Mouse (Mus musculus) heart, embryonic 14.5 days (tissue): ENCODE data around the gene Arhgap22. TPM values are rescaled to one million over a fixed set of nuclear protein-coding genes. Genes with fewer than 3 reads are reported as not detected.

Source experiments
- ATAC-seq: fragments of 200-750 bp; cut with Nextera tagmentation; 2 replicates; pipeline ENCODE4 v1.8.0; 2017; ENCODE audit warnings: low read depth, moderate TSS enrichment; ENCODE audit not compliant: insufficient number of reproducible peaks, insufficient read depth, low FRiP score
- H3K27ac ChIP-seq, 2 experiments: fragments of 200-500 bp in 1 of 2; fragments of 300-500 bp in 1 of 2; sonication (generic) in 1 of 2; replicated peaks in 1 of 2; 2 replicates each; pipeline ENCODE4 v1.5.1; 2012 to 2014; ENCODE audit warnings: low read depth in 2 of 2, low read length in 2 of 2, control low read depth in 1 of 2, mild to moderate bottlenecking in 1 of 2, mixed read lengths in 1 of 2; ENCODE audit not compliant: control insufficient read depth in 1 of 2, insufficient read depth in 1 of 2
- H3K27me3 ChIP-seq: fragments of 300-500 bp; sonication (generic); 2 replicates; pipeline ENCODE4 v1.6.1; 2014; ENCODE audit warnings: mild to moderate bottlenecking, low read length, control low read depth; ENCODE audit not compliant: control insufficient read depth, insufficient read depth
- H3K36me3 ChIP-seq: fragments of 300-500 bp; sonication (generic); 2 replicates; pipeline ENCODE4 v1.6.1; 2014; ENCODE audit warnings: mild to moderate bottlenecking, control low read depth, low read length, mixed read lengths; ENCODE audit not compliant: control insufficient read depth, insufficient read depth
- H3K4me1 ChIP-seq, 2 experiments: fragments of 200-500 bp in 1 of 2; fragments of 300-500 bp in 1 of 2; sonication (generic) in 1 of 2; 2 replicates each; pipeline ENCODE4 v1.6.1; 2012 to 2014; ENCODE audit warnings: low read length in 2 of 2, control low read depth in 1 of 2, mixed read lengths in 1 of 2; ENCODE audit not compliant: control insufficient read depth in 2 of 2, insufficient read depth in 2 of 2
- H3K4me2 ChIP-seq: fragments of 300-500 bp; sonication (generic); 2 replicates; pipeline ENCODE4 v1.6.1; 2014; ENCODE audit warnings: mild to moderate bottlenecking, low read length
- H3K4me3 ChIP-seq, 2 experiments: fragments of 200-500 bp in 1 of 2; fragments of 300-500 bp in 1 of 2; sonication (generic) in 1 of 2; 2 replicates each; pipeline ENCODE4 v1.5.1; 2012 to 2014; ENCODE audit warnings: low read length in 2 of 2, mild to moderate bottlenecking in 2 of 2, control low read depth in 1 of 2, low read depth in 1 of 2, moderate library complexity in 1 of 2; ENCODE audit not compliant: control insufficient read depth in 1 of 2, insufficient read depth in 1 of 2
- H3K9ac ChIP-seq: fragments of 300-500 bp; sonication (generic); 2 replicates; pipeline ENCODE4 v1.6.1; 2014; ENCODE audit warnings: mild to moderate bottlenecking, low read length
- H3K9me3 ChIP-seq: fragments of 300-500 bp; sonication (generic); 2 replicates; pipeline ENCODE4 v1.6.1; 2016; ENCODE audit warnings: low read length, control low read depth; ENCODE audit not compliant: control insufficient read depth
- WGBS: fragments of 180-500 bp; shearing (Covaris S2); extraction: QIAGEN DNeasy Blood & Tissue Kit; methylation state at CpG from one replicate; pipeline ENCODE4 v1.1.7; 2014; 5-methylcytosine and 5-hydroxymethylcytosine counted together
- polyA plus RNA-seq: library from polyadenylated mRNA; unstranded; fragments of >200 nt; fragmentation: Nextera tagmentation; extraction: Ambion mirVana; gene quantifications from 2 replicates; pipeline ENCODE4 v1.2.1, GENCODE M21; 2014

The Arhgap22 gene
- polyA plus RNA-seq, 1 experiment from 2014 or later, result 2.6 TPM

DNA sequence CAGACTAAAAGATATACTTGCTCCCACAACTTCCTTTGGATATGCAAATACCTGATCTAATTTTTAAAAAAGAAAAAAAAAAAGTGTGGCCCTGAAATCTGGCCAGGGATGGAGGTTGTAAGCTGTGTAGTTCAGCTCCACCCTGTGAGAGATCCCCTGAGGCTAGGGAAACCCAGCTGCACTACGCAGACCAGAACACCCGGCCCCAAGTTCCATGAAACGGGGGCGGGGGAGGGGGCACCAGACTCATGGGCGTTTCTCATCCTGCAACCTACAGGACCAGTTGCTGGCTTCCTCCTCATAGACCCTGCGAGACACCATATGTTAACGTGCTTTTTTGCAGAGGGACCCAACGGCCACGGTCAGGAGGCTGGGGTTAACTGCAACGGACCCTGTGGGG lies 24.6 kb upstream of the Arhgap22 start:
- H3K4me1 ChIP-seq, result no peaks in the 10 kb centered on the region

DNA sequence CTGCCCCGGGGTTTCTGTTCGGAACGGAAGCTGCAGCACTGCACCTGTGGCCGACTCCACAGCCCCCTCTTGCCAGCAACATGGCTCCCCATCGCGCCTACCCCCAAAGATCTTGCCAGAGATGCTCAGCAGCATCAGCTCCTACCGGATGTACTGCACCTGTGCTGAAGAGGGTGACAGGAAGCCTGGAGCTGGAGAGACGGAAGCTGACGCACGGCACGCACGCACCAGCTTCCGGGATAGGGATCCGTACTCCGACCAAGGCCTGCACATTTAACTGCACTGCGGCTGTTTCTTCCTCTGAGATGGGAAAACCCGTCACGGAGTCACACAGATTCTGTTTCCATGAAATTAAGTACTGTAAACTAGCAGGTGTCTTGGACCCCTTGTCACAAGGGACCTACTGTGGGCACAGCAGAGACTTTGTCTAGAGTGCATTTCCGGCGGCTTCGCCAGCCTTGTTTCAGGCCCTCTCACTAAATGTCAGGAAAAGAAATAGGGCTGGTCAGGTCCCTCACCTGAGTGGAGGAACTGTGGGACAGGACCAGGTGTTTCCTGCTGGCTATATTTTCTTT lies 23.9 kb upstream of the Arhgap22 start:
- no peaks in the 10 kb centered on the region for H3K27me3 ChIP-seq
- no peak overlapping the region for H3K9ac ChIP-seq
- no peak for ATAC-seq
- WGBS, result 91% methylated on average over 21 of the region's 21 CpGs
- no peak overlapping the region for H3K27ac ChIP-seq
- H3K9me3 ChIP-seq, result peaks cover 4% of the 10 kb centered on the region; the same call in 1 of the 2 replicates
- H3K4me1 ChIP-seq, result no peaks in the 10 kb centered on the region
- no peaks in the 10 kb centered on the region for H3K36me3 ChIP-seq
- no peak overlapping the region for H3K4me2 ChIP-seq
- no peak overlapping the region for H3K4me3 ChIP-seq

More for the DNA sequence above, 24.6 kb upstream of the Arhgap22 start:
- no peak for ATAC-seq
- WGBS, result 72% methylated on average over 10 of the region's 10 CpGs
- no peak overlapping the region for H3K4me3 ChIP-seq
- no peak overlapping the region for H3K4me2 ChIP-seq
- H3K27me3 ChIP-seq, result no peaks in the 10 kb centered on the region
- no peak overlapping the region for H3K27ac ChIP-seq
- H3K36me3 ChIP-seq, result no peaks in the 10 kb centered on the region
- H3K9me3 ChIP-seq, result peaks cover 4% of the 10 kb centered on the region; the same call in 1 of the 2 replicates
- no peak overlapping the region for H3K9ac ChIP-seq

DNA sequence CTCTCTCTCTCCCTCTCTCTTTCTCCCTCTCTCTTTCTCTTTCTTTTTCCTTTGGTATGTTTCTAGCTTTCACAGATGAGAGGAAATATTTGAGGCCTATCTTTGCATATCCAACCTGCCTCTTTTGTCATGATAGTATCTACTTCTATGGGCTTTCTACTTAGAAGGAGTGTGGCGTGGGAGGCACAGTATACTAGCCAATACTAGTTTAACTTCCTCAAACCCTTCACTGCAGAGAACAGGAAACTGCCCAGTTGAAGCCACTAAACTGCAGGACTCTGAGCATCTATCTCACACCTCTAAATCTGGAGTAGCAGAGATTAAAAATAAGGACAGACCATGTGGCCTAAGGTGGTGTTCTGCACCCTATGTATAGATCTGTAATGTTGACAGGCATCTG lies 23.2 kb upstream of the Arhgap22 start:
- no peak overlapping the region for H3K9ac ChIP-seq
- 59% methylated on average over 1 of the region's 1 CpGs for WGBS
- ATAC-seq, result no peak
- no peak overlapping the region for H3K4me2 ChIP-seq
- H3K27ac ChIP-seq, result no peak overlapping the region
- H3K9me3 ChIP-seq, result peaks cover 4% of the 10 kb centered on the region; the same call in 1 of the 2 replicates
- H3K4me1 ChIP-seq, result no peaks in the 10 kb centered on the region
- H3K27me3 ChIP-seq, result no peaks in the 10 kb centered on the region
- H3K4me3 ChIP-seq, result no peak overlapping the region
- H3K36me3 ChIP-seq, result no peaks in the 10 kb centered on the region

DNA sequence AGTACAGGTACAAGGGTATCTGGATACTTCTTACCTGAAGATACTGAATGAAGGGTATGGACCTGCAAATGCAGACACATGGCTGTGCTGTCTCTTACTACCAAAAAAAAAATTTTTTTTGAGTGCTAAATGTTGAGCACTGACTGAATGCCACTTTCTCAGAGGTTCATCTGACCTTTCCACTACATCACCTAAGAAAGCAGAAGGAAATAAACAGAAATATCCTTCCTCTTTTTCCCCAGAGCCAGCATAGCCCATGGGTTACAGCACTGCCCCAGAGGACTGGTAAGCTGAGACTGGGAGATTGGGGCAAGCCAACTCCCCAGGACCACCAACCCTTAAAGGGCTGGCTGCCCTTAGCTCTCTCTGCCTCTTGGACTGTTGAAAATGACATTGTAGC lies 20.1 kb upstream of the Arhgap22 start:
- Histone ChIP-seq H3K4me1 (no peaks in the 10 kb centered on the region), H3K4me3 (no peak overlapping the region), H3K27me3 (no peaks in the 10 kb centered on the region), H3K9me3 (peaks cover 4% of the 10 kb centered on the region; the same call in 1 of the 2 replicates), H3K9ac (no peak overlapping the region), H3K27ac (no peak overlapping the region), H3K36me3 (no peaks in the 10 kb centered on the region), H3K4me2 (no peak overlapping the region)
- no peak for ATAC-seq

DNA sequence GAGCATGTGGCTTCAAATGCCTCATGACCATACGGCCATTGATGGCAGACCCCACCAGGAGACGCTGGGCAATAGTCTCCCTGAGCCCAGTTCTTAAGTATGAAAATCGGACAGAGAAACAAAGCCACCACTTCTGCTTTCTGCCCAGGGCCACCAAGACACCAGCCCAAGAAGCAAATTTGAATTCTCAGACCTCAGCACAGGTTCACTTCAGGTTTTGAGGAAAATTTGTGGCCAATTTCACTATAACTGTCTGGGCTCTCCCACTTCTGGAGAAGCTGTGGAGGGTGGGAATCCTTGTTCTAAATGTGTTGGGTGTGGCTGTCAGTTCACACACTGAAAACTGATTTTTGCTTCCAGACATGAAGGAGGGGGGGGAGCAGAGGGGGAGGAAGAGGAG lies 19.6 kb upstream of the Arhgap22 start:
- no peak overlapping the region for H3K4me3 ChIP-seq
- no peak overlapping the region for H3K27ac ChIP-seq
- H3K4me2 ChIP-seq, result no peak overlapping the region
- H3K9ac ChIP-seq, result no peak overlapping the region
- ATAC-seq, result no peak
- H3K27me3 ChIP-seq, result no peaks in the 10 kb centered on the region
- H3K36me3 ChIP-seq, result no peaks in the 10 kb centered on the region
- no peaks in the 10 kb centered on the region for H3K4me1 ChIP-seq
- 83% methylated on average over 3 of the region's 3 CpGs for WGBS
- peaks cover 4% of the 10 kb centered on the region; the same call in 1 of the 2 replicates for H3K9me3 ChIP-seq

- no peak overlapping the region for H3K9ac ChIP-seq
- H3K27me3 ChIP-seq, result no peaks in the 10 kb centered on the region
- H3K4me1 ChIP-seq, result no peaks in the 10 kb centered on the region
- no peaks in the 10 kb centered on the region for H3K9me3 ChIP-seq
- no peak overlapping the region for H3K27ac ChIP-seq
- H3K4me2 ChIP-seq, result no peak overlapping the region
- ATAC-seq, result no peak
- no peak overlapping the region for H3K4me3 ChIP-seq
- 71% methylated on average over 4 of the region's 4 CpGs for WGBS
- H3K36me3 ChIP-seq, result no peaks in the 10 kb centered on the region
These were observed 11.7 kb upstream of the Arhgap22 start for GRCm38 (mm10) chr14:33202161-33202560.

DNA sequence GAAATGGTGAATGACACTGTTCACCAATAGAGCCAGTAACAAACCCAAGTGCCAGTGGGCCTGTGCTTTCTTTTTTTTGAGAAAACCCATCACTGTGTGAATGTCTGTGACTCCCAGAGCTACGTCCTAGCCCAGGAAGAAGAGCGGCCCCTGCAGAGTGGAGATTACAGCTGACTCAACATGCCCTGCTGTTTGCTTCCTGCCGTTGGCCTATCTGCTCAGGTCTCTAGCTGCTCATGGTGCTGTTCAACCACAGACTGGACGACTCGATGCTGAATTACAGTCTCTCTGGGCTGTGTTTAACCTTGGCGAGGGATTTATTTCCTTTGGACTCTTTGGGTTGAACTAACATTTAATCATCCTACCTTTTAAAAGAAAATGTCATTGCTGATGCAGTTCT lies 10.9 kb upstream of the Arhgap22 start:
- 64% methylated on average over 6 of the region's 6 CpGs for WGBS
- no peak overlapping the region for H3K4me3 ChIP-seq

DNA sequence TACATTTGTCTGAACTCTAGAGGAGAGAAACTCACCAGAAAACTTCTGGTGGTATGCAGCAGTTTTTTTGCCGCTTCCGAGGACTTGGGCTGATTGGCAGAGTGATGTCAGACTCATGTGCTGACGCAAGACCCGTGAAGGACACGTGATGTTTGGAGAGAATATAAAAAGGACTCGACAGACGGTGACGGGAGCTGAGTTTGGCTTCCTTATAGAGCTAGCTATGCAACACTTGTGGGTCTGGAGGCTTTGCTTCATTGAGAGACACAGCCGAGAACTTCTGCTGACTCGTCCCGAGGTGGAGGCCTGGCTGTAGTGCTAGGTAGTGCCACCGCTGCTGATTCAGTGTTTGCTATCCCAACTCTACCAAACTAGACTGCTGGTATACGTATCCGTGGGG lies 10.0 kb upstream of the Arhgap22 start:
- no peak for ATAC-seq
- Histone ChIP-seq H3K9ac (no peak overlapping the region), H3K4me3 (no peak overlapping the region), H3K4me2 (no peak overlapping the region), H3K27me3 (no peaks in the 10 kb centered on the region), H3K36me3 (no peaks in the 10 kb centered on the region), H3K4me1 (no peaks in the 10 kb centered on the region), H3K27ac (no peak overlapping the region), H3K9me3 (no peaks in the 10 kb centered on the region)
- 79% methylated on average over 14 of the region's 14 CpGs for WGBS

More for the DNA sequence above, 10.9 kb upstream of the Arhgap22 start:
- no peaks in the 10 kb centered on the region for H3K27me3 ChIP-seq
- H3K9me3 ChIP-seq, result no peaks in the 10 kb centered on the region
- no peak overlapping the region for H3K4me2 ChIP-seq
- H3K9ac ChIP-seq, result no peak overlapping the region
- no peak for ATAC-seq
- H3K4me1 ChIP-seq, result no peaks in the 10 kb centered on the region
- no peak overlapping the region for H3K27ac ChIP-seq
- no peaks in the 10 kb centered on the region for H3K36me3 ChIP-seq
